Mouse (Mus musculus) urinary bladder, adult 18-20 months (tissue): ENCODE results near the gene Glod4.

Experiments used
- DNase-seq, 2 experiments: peaks; one replicate each; pipeline ENCODE4 v3.0.0; 2022; ENCODE audit warnings: low spot score in 2 of 2, mixed read lengths in 2 of 2

Glod4 gene

DNA sequence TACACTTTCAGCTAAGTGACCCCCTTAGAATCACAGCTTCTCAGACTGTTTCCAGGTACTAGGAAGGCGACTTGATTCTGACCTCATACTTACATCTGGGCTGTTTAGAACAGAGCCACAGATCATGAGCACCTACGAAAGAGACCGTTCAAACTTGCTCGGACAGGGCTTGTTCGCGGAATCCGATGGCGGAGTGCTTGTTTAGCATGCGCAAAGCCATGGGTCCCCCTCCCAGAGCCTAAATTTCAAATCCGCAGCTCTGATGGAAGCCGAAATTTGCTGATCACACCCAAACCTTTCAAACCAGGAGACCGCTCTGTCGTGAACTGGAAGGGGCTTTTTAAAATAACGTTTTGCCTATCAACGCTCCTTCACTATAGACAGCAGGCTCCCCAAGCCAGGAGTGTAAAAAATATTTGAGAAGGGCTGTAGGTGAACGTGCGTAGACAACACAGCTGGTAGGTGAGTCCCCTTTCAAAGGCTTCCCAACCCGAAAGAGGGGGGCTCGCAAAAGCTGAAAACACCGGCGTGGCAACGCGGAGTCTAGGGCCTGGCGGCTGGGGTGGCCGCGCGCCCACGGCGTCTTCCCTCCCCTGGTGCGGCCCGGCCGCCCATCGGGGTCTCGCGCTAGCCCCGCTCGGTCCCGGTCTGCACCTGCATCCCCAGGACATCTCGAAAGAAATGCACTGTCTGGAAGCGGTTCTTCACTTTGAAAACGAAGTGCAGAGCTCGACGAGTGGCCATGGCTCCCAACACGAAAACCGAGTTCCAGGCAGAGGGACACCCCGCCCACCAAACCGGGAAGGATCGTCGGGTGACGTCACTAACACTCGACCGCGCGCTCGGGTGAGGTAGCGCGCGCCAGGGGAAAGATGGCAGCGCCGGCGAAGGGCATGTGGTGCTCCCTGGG lies at the start of gene Glod4, which contains the start of gene Mrm3:
TSS of gene Glod4 (minus strand) at position 825 of the 910 bp plus-strand sequence.
TSS of gene Mrm3 (plus strand) at position 815 of the 910 bp plus-strand sequence.
- DNase-seq = peak; percentile 83 to 89

DNA sequence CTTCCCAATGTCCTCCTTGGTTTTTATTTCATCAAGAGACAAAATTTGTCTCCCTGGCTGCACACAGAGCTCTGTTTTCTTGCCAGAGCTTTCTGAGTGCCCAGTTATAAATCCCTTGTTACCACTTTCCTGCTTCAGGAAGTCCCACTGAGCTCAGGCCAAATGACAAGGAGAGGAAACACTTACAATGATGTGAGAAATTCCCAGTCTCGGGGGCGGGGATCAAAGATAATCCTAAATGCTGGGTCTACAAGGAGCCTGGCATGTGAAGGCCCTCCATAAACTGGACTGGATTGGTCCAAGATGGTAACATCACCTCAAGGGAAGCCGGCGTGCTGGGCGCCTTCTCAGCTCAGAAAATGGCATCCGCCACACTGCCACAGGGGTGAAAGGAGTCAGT lies 49.3 kb upstream of the Glod4 start:
- DNase-seq = no peak

DNA sequence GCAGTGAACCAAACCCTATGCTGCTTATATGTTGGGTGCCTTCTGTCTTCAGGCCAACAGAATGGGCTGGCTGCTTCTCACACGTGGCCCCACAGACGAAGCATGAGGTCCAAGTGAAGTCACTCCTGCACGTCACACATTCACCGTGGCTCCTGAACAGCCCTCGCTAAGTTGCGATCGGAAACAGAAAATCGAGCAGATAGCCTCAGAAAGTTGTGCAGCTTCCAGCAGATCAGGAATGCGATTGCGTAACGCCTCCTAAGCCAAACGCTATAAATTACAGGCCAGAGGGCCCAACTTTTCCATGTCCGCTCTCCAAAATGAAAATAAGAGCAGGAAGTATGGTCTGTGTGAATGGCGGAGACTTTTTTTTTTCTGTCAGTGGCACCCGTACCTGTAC lies 48.9 kb upstream of the Glod4 start:
- DNase-seq = peak in 1 of 2 experiments; percentile 73

DNA sequence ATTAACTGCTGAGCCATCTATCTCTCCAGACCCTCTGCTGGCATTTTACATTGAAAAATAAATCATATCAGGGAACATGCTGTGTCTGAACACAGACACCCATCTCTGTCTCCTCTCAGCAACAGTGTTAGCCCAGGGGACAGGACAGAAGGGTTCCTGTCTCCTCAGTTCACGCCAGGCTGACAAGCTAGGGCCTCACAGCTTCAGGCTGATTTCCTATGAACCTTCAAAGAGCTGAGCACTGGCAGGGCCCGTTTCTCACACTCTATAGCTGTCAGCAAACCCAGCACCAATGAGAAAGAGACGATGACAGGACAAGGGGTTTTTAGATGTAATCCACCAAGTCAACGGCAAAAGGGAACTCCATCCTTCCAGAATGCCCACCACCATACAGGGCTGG lies 48.4 kb upstream of the Glod4 start:
- no peak for DNase-seq

DNA sequence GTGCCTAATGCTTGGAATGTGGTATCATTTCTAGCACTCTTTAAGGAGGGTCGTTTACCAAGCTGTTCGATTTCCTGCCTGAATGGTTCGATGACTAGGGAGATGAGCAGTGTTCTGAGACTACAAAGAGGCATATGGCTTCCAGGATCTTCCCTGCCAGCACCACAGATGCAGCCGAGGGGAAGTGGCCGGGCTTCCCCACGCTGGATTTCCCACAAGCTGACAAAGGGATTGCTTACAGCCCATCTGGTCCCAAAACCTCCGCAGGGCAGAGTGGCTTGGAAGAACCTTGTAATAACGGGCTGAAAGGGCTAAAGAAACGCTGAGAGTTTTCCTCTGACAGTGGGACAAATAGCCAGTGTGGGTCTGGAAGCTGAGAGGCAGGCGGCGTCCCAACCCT lies 46.8 kb upstream of the Glod4 start:
- no peak for DNase-seq

DNA sequence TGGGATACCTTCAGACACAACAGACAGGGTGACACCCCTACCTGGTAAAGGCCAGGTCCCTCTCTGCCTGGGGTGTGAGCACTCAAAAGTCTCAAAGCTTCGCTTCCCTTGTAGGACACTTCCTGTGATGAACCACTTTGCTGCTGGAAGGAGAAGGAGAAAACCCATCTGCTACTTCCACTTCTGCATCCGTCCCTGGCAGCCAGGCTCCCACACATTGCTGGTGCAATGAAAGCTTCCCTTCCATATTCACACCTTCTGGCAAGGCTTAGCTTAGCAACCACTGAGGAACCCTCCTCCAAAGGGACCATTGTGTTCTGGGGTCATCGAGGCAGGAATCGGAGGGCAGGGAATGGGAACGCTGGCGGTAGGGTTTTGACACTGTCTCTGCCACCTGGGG lies 45.1 kb upstream of the Glod4 start:
- no peak for DNase-seq

DNA sequence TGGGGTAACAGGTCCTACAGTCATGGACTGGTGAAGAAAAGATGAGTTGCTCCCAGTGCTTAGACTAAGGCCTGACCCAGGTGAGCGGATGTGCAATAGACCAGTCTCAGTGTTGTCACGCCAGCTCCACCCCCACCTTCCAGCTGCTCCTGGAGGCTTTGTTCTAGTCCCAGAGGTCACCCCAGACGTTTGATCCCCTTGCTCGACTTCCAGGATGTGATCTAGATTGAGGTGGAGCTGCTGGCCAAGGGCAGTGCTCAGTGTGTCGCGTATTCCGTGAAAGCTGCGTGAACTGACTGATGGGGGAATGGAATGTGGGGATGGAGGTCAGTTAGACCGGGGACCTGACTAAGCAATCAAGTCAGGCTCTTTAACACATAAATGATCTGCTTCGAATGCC lies 43.8 kb upstream of the Glod4 start:
- DNase-seq = no peak

DNA sequence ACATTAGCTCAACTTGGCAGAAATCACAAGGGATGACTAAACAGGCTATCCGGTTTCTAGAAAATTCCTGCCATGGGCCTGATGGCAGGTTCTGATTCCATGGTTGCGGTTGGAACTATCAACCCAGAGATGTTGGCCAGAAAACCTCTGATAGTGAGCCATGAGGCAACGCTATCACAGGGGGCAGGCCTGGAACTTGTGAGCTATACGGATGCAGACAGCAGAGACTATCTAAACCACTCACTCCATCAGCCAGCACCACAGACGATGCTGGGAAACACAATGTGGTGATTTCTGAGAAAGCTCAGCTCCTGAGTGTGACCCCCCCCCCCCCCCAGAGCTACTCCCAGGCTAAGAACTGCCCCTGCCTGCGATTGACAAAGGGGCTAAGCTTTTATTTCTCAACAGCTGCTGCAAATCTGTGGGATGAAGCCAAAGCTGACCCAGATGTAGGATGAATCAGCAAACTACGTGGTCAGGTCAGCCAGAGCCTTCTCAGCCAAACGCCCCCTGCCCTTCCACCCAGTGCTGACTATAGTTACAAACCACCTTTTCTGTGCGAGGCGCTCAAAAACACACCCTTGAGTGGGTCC lies 43.1 kb upstream of the Glod4 start:
- no peak for DNase-seq

DNA sequence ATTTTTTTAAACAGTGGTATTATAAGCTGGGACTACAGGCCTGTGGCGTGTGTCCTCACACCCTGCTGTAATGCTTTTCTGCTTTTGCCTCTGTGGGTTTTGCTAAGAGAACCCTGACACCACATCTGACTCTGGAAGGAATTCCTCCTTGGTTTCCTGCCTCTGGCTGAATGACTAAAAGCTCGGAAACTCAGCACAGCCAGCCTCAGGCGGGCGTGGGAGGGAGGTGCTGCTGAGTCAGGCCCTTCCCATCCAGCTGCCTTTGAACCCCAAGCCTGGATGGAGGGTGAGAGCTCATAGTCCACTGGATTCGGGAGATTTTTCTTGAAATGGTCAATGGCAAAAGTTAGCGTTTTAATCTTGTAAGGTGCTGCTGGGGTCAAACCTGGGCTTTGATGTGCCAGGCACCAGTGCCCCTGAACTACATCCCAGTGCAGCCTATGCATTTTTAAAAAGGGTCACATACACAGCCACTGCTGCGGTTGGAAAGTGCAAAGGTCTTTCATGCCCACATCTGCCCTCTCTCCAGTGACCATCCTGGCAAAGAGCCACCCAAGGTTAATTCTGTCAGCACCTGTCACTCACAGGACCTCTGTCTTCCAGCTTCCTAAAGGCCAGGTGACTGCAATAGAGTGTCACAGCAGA lies 42.0 kb upstream of the Glod4 start:
- DNase-seq = peak in 1 of 2 experiments; percentile 61

DNA sequence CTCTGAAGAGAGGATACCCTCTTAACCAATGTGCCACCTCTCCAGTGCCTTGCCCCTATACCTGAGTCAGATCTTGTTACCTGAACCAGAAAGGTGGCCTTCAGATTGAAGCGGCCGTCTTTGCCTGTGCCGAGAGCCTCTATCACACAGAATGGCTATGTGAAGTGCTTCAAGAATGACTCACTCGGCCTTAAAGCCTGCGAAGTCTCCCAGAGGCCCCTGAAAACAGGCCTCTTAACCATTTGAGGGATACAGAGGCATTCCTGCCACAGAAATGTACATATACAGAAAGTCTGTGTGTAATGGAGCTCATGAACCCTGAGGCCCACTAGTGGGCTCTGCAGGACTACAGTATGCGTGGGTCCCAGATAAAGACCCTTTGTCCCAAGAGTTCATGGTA lies 40.3 kb upstream of the Glod4 start:
- DNase-seq = no peak

DNA sequence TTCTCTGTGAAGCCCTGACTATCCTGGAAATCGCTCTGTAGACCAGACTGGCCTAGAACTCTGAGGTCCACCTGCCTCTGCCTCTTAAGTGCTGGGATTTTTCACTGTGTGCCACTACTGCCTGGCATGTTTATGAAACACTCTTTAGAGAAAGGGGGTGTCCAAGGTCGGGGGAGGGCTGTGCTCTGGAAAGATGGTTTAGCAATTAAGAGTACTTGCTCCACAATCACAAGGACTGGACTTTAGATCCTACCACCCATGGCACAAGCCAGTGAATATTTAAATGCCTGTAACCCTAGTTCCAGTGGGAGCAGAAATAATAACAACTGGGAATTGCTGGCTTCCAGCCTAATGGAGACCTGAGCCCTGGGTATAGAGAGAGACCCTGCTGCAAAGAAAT lies 36.4 kb upstream of the Glod4 start:
- DNase-seq = no peak

DNA sequence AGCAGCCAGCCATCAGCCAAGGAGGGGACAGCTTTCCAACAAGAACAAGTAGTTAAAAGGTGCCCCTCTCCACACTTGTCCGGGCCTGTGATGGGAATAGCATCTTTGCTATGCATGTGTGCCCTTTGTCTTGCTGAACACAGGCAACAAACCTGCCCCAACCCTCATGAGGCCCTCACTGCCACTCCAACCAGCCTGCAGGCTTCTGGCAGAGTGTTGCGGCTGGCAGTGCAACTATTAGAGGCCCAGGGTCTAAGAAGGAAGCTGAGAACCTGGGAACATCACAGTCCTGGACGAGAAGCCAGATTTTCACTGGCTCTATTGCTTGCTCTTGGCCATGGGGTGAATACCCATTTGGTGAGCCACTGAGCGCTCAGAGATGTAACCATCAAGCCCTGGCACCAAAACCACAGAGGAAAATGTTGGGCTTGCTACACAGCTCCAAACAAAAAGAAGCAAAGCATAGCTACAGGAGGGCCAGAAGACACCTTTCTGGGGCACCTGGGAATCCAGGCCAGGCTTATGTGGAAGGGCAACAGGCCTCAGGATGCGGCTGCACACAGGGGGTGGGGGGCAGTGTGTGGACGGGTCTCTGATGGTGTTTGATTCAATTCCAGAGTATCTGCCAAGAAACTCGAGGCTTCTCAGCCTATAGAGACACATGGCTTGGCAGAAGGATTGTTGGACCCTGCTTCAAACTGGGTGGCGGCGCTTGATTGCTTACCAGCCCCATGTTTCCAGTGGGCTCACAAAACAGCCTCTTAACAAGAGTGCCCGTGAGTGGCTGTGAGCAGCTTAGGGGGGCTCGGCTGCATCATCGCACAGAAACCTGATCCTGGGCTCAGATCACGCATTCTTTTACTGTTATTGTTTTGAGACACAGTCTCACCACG lies 35.7 kb upstream of the Glod4 start:
- DNase-seq = no peak

DNA sequence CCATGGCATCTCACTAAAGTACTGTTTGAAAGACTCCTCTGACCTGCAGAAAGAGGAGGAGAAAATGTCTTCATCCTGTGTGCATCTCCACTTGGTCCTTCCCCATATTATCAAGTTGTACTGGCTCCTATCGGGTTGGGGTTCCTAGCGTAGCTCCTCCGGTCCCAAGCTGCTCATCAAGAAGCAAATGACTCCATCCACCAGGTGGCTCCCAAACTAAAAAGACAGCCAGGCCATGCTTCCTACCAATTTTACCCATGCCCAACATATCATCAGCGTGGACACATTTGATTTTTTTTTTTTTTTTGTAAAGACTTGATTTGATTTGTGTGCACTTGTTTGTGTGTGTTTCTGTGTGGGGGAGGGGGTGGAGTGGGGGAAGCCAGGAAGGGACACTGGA lies 28.9 kb upstream of the Glod4 start:
- no peak for DNase-seq

DNA sequence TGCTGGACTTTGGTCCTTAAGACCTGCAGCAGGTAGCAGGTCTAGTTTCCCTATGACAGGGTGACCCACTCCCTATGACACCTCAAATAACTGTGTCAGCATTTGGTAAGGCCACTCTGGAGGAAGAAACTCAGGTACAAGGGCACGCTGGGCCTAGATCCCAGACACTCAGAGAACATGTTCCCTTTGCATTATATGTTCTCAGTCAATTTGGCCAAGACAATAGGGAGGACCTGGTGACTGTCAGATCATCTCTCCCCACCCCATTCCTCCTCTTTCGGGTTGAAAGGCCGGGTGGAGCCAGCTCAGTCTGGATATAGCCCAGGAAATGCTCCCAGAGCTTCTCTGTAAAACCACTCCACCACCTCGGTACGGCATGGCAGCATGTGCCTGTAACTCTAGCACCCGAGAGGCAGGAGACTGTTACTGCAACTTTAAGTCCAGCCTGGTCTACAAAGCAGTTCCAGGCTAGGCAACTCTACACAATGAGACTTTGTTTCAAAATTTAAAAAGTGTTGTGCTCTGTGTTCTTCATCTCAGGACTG lies 25.1 kb upstream of the Glod4 start:
- no peak for DNase-seq

DNA sequence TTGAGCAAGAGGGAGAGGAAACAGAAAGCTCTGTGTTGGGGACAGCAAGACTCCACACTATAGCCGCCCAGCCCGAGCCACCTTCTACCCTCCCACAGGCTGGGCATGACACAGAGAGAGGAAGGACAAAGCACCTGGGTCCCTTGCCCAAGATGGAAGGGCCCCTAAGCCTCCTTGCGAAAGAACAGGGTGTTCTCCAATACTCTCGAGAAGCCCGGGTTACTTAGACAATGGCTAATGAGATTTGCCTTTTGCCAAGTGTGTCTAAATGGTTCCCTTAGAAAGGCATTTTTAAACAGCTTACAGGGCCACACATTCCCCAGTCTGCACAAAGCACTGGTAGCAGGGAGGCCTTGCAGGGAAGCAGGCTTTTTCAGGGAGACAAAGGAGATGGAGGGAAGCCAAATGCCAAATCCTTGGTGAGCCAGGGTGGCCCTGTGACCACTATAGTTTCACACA lies 24.5 kb upstream of the Glod4 start:
- no peak for DNase-seq

DNA sequence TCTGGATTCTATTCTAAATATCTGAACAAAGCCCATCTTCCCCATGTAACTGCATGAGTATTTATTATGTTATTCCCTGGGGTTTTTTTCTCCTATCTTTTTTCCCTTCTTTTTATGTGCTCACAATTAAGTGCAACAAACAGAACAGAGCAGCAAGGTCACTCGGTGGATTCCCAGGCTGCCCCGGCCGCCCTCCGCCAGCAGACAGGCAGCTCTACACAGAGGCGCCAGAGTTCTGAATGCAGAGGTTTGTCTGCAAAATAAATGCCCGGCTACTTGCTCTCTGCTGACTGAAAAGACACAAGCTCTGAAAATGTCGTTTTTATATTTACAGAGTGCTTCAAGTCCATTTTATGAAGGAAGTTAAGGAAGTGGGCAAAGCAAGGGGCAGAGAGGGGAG lies 24.0 kb upstream of the Glod4 start:
- no peak for DNase-seq

DNA sequence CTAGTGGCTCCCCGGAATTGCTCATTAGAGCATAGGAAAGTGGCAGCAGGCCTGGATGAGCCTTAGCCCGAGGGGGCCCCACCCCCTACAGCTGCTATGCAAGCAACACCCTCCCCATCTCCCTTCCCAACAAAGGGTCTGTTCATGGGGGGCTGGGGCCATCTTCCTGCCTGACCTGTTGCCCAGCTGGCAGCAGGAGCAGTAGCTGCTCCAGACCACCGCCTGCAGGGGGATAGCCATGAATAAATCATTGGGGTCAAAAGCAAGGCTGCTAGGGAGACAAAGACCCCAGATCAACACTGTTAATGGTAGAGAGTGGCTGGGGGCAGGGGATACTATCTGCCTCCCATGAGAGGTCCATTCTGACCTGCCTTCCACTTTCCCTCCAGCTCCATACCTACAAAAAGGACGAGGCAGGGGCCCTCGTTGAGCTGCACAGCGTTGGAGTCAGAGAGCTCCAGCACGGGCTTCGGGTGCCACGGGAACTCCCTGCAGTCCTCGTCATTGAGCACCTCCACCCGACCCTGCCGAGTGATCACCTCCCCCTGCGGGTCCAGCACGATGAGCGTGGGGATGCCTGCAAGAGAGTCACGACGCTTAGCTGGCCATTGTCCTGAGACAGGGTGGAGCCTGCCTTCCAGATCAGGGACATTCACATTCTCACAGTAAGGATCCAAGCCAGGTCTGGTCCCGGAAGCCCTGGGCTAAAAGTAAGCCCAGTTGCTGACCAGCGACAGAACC lies 19.3 kb upstream of the Glod4 start:
- no peak for DNase-seq

DNA sequence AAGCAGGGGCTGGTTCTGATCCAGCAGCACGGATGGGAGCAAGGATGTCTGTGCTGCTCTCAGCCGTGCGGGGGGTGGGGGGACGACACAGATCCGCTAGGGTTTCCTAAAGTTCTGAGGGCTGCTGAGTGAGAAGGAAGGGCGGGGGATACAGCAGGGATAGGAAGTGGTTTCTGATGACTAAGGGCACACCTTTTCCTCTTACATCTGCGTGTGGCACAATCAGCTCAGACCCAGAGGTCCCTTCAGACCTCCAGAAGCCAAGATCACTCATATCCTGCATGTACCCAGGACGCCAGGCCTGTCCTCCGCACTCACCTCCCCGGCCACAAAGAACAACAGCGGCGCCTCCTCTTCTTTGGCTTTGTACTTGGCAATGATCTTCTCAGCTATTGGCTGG lies 17.7 kb upstream of the Glod4 start:
- DNase-seq = no peak

DNA sequence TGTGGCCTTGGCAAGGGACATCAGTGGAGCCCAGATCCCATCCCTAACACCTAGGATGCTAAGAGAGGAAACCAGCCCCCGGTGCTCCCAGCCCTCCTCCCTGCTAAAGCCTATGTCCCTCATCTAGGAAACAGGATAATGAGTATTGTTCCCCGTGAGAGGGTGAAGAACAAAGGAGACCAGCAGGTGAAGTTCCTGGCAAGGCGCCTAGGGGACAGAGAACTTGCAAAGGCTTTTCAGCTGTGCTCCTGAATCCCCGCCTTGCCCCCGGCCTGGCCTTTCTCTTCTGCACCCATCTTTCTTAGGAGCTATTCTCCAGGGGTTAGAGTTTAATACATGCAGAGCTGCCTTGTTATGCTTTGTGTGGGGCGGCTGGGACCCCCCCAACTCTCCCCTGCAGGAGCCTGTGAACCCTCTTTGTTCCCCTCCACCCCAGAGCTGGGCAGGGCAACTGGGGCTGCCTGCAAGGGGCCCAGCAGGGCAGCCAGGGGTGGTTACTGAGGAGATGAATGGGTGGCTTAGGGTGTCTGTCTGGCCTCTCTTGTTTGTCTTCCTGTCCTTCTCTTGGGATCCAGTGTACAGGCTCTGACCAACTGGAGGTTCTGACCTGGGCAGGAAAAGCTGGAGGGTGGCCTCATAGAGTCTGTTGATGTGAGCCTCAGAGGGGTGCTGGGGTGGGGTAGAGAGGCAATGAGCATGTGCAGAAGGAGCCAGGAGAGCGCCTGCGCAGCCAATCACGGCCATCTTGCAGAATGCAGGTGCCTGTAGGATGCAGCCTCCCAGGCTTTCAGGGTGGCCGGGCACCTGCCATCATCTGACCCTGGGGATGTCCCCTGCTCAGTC lies 16.9 kb upstream of the Glod4 start:
- DNase-seq = no peak

DNA sequence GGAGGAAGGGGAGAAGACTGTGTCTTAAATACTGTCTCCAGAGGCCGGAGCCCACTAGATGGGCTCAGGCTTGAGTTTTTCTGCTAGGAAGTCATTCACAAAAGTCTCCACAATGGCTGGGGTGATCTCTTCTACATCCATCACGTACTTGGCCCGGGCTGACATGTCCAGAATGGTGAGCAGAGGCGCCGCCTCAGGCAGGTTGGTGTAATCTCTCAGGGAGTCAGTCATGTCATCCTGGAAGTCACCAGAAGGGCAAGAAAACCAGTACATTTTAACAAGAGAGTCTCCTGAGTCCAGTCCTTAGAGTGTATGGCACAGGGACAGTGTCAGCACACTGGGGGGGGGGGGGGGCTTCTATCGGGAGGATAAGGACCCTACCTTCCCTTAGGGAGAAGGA lies 15.0 kb upstream of the Glod4 start:
- no peak for DNase-seq
